Mouse (Mus musculus) embryonic fibroblast, embryonic 13.5 days (primary cell): ENCODE data around the gene Espl1.

Experiments
- CTCF ChIP-seq: IDR thresholded peaks from 2 replicates; pipeline ENCODE4 v1.5.1; 2011; ENCODE audit warnings: mild to moderate bottlenecking, control low read depth, low read length, moderate library complexity, borderline replicate concordance; ENCODE audit not compliant: insufficient read depth
- POLR2A ChIP-seq: IDR thresholded peaks from 2 replicates; pipeline ENCODE4 v1.6.1; 2011; ENCODE audit warnings: low read depth, mild to moderate bottlenecking, control low read depth, low read length, moderate library complexity

- TF ChIP-seq CTCF, result no peak
- TF ChIP-seq POLR2A, result no peak
These were observed 19.2 kb downstream of the Espl1 start for GRCm38 (mm10) chr15:102315292-102315691.
